Mouse (Mus musculus) ES-Bruce4 (cell line): ENCODE results near the gene Cap2.

Experiments
- CTCF ChIP-seq: IDR thresholded peaks from one replicate; pipeline ENCODE4 v1.8.1; 2011; ENCODE audit warnings: low read depth, low read length
- POLR2A ChIP-seq: IDR thresholded peaks from one replicate; pipeline ENCODE4 v1.8.1; 2011; ENCODE audit warnings: low read length; ENCODE audit not compliant: insufficient read depth

- TF ChIP-seq POLR2A (no peak), CTCF (no peak)
Observed at GRCm38 (mm10) chr13:46459546-46459945, 42.1 kb upstream of the Cap2 start.
